Comparison of ENCODE assay signal across 8 mouse cellular contexts in genomic region chr4:81578981-81579380, GRCm38 (mm10).
DNase-seq lines count a peak whose midpoint lies in the region; ATAC-seq and TF ChIP-seq lines count a peak whose summit lies in the region.
"Had no signal": no experiment of that assay in that cellular context is flagged by ENCODE, and none has a peak within 500 bp of the region (broad histone marks: within the 10 kb centered on the region; RNA-seq: fewer than 3 reads in every experiment).

No protein-coding gene starts in this region.

- 54% methylated on average over 6 of the region's 6 CpGs for WGBS in lung, embryonic 15.5 days
- WGBS in embryonic facial prominence, embryonic 15.5 days: 35% methylated on average over 6 of the region's 6 CpGs
- 52% methylated on average over 6 of the region's 6 CpGs for WGBS in limb, embryonic 11.5 days
- WGBS in stomach, postnatal 0 days: 72% methylated on average over 6 of the region's 6 CpGs
- WGBS in kidney, embryonic 16.5 days: 67% methylated on average over 6 of the region's 6 CpGs

- no peak for DNase-seq in lung, postnatal 36 days
- DNase-seq in limb, embryonic 11.5 days (ENCODE audit: low spot score): peak; percentile 35
- DNase-seq in stomach, postnatal 0 days (ENCODE audit: low spot score): no peak
- DNase-seq in adrenal gland, adult 8-10 months: no peak
- DNase-seq: kidney, adult 11 months had no signal

- no peak overlapping the region for H3K4me2 ChIP-seq in lung, embryonic 15.5 days
- 0 out of 2 replicates have a peak overlapping the region, but pooled peaks have one; percentile 6 for H3K4me2 ChIP-seq in embryonic facial prominence, embryonic 15.5 days (replicated peaks)
- H3K4me2 ChIP-seq in limb, embryonic 11.5 days (ENCODE audit: low read depth, severe bottlenecking): no peak overlapping the region
- no peak overlapping the region for H3K4me2 ChIP-seq in stomach, postnatal 0 days (replicated peaks; ENCODE audit: low read depth)
- no peak overlapping the region for H3K4me2 ChIP-seq in kidney, embryonic 16.5 days (replicated peaks; ENCODE audit: low read depth, low read length)

- no peak overlapping the region for H3K4me3 ChIP-seq in lung, embryonic 15.5 days
- H3K4me3 ChIP-seq in embryonic facial prominence, embryonic 15.5 days (replicated peaks): no peak overlapping the region
- no peak overlapping the region for H3K4me3 ChIP-seq in limb, embryonic 11.5 days (ENCODE audit: low read depth, low read length)
- no peak overlapping the region for H3K4me3 ChIP-seq in stomach, postnatal 0 days (ENCODE audit: low read depth, low read length)
- no peak overlapping the region for H3K4me3 ChIP-seq in kidney, embryonic 16.5 days (ENCODE audit: low read length)

- no peaks in the 10 kb centered on the region for H3K27me3 ChIP-seq in lung, embryonic 15.5 days
- H3K27me3 ChIP-seq in embryonic facial prominence, embryonic 15.5 days: no peaks in the 10 kb centered on the region
- H3K27me3 ChIP-seq in limb, embryonic 11.5 days (ENCODE audit: control insufficient read depth, insufficient read depth, low read length): no peaks in the 10 kb centered on the region
- no peaks in the 10 kb centered on the region for H3K27me3 ChIP-seq in stomach, postnatal 0 days (ENCODE audit: control insufficient read depth, insufficient read depth, low read length)
- no peaks in the 10 kb centered on the region for H3K27me3 ChIP-seq in kidney, embryonic 16.5 days (ENCODE audit: insufficient read depth, low read length)

- 0 out of 2 replicates have a peak, but pooled peaks have one; percentile 19 for ATAC-seq in lung, embryonic 15.5 days (ENCODE audit: borderline replicate concordance, extremely low read depth, low FRiP score, low TSS enrichment)
- peak; percentile 60 for ATAC-seq in embryonic facial prominence, embryonic 15.5 days (ENCODE audit: insufficient number of reproducible peaks, low FRiP score, low TSS enrichment, low read depth)
- no peak for ATAC-seq in limb, embryonic 11.5 days (ENCODE audit: insufficient number of reproducible peaks, low FRiP score, low TSS enrichment, low read depth)
- no peak for ATAC-seq in stomach, postnatal 0 days (ENCODE audit: low FRiP score, low TSS enrichment)
- no peak for ATAC-seq in kidney, embryonic 16.5 days (ENCODE audit: low FRiP score, low TSS enrichment)

- H3K36me3 ChIP-seq in lung, embryonic 15.5 days: no peaks in the 10 kb centered on the region
- no peaks in the 10 kb centered on the region for H3K36me3 ChIP-seq in embryonic facial prominence, embryonic 15.5 days
- no peaks in the 10 kb centered on the region for H3K36me3 ChIP-seq in limb, embryonic 11.5 days (ENCODE audit: control insufficient read depth, insufficient read depth, low read length)
- no peaks in the 10 kb centered on the region for H3K36me3 ChIP-seq in stomach, postnatal 0 days (ENCODE audit: control insufficient read depth, insufficient read depth, low read length)
- H3K36me3 ChIP-seq in kidney, embryonic 16.5 days (ENCODE audit: insufficient read depth, low read length): no peaks in the 10 kb centered on the region

- no peak overlapping the region for H3K9ac ChIP-seq in lung, embryonic 15.5 days
- no peak overlapping the region for H3K9ac ChIP-seq in embryonic facial prominence, embryonic 15.5 days
- H3K9ac ChIP-seq in limb, embryonic 11.5 days (ENCODE audit: low read length): no peak overlapping the region
- H3K9ac ChIP-seq in stomach, postnatal 0 days (ENCODE audit: low read length): no peak overlapping the region
- no peak overlapping the region for H3K9ac ChIP-seq in kidney, embryonic 16.5 days (replicated peaks; ENCODE audit: low read length)

- peaks cover 18% of the 10 kb centered on the region for H3K4me1 ChIP-seq in lung, embryonic 15.5 days
- peaks cover 22% of the 10 kb centered on the region for H3K4me1 ChIP-seq in embryonic facial prominence, embryonic 15.5 days
- H3K4me1 ChIP-seq in limb, embryonic 11.5 days (ENCODE audit: control insufficient read depth, insufficient read depth, low read length): peaks cover 13% of the 10 kb centered on the region; the same call in 1 of the 2 replicates
- H3K4me1 ChIP-seq in stomach, postnatal 0 days (replicated peaks; ENCODE audit: control insufficient read depth, insufficient read depth): no peaks in the 10 kb centered on the region
- H3K4me1 ChIP-seq in kidney, embryonic 16.5 days (ENCODE audit: insufficient read depth, low read length): no peaks in the 10 kb centered on the region

- TF ChIP-seq EP300 in stomach, postnatal 0 days (optimal IDR thresholded peaks at IDR 0.05): no peak

- no peak overlapping the region for H3K27ac ChIP-seq in lung, embryonic 15.5 days
- H3K27ac ChIP-seq in embryonic facial prominence, embryonic 15.5 days (replicated peaks): peak overlapping the region; percentile 85
- H3K27ac ChIP-seq in limb, embryonic 11.5 days (replicated peaks; ENCODE audit: low read depth, low read length): no peak overlapping the region; the same call in 1 of the 2 replicates
- no peak overlapping the region for H3K27ac ChIP-seq in stomach, postnatal 0 days (replicated peaks)
- H3K27ac ChIP-seq in kidney, embryonic 16.5 days (ENCODE audit: low read length): no peak overlapping the region

- TF ChIP-seq CTCF in stomach, postnatal 0 days (IDR thresholded peaks at IDR 0.05; ENCODE audit: low read depth): peak; percentile 31

- H3K9me3 ChIP-seq in lung, embryonic 15.5 days: no peaks in the 10 kb centered on the region
- H3K9me3 ChIP-seq in embryonic facial prominence, embryonic 15.5 days (replicated peaks): no peaks in the 10 kb centered on the region
- no peaks in the 10 kb centered on the region for H3K9me3 ChIP-seq in limb, embryonic 11.5 days (ENCODE audit: control insufficient read depth, low read length)
- H3K9me3 ChIP-seq in stomach, postnatal 0 days (ENCODE audit: control insufficient read depth, low read length): no peaks in the 10 kb centered on the region
- no peaks in the 10 kb centered on the region for H3K9me3 ChIP-seq in kidney, embryonic 16.5 days (ENCODE audit: low read length)

Comparison
In these comparisons a context has a peak if more than half of its experiments do, and no peak if none do; other contexts are left out.
1. ATAC-seq: peak in lung, embryonic 15.5 days (single experiment) and embryonic facial prominence, embryonic 15.5 days (single experiment); none in limb, embryonic 11.5 days (single experiment), stomach, postnatal 0 days (single experiment) and kidney, embryonic 16.5 days (single experiment).